Mouse (Mus musculus) cerebellum, adult 18-20 months (tissue): Measurements from ENCODE around the gene Dmgdh.

Experiments used
- DNase-seq, 2 experiments: peaks; one replicate each; pipeline ENCODE4 v3.0.0; 2021

Dmgdh gene

GRCm38 (mm10) chr13:93711226-93711625 is 37.0 kb downstream of the Dmgdh start:
- DNase-seq = no peak

- no peak for DNase-seq
Observed at GRCm38 (mm10) chr13:93712362-93712761, 38.1 kb downstream of the Dmgdh start.

GRCm38 (mm10) chr13:93713826-93714225 is 39.6 kb downstream of the Dmgdh start:
- DNase-seq = no peak

- no peak for DNase-seq
Observed at GRCm38 (mm10) chr13:93717113-93717512, 42.9 kb downstream of the Dmgdh start.

- peak; percentile 69 for DNase-seq
Observed at GRCm38 (mm10) chr13:93718948-93719347, 44.7 kb downstream of the Dmgdh start.

GRCm38 (mm10) chr13:93721916-93722315 is 47.7 kb downstream of the Dmgdh start:
- peak in 1 of 2 experiments; percentile 22 for DNase-seq

GRCm38 (mm10) chr13:93723455-93723854 is 49.2 kb downstream of the Dmgdh start:
- no peak for DNase-seq

GRCm38 (mm10) chr13:93724206-93724605 is 50.0 kb downstream of the Dmgdh start:
- peak; percentile 15 to 26 for DNase-seq

GRCm38 (mm10) chr13:93735131-93735636 is 61.0 kb downstream of the Dmgdh start:
- DNase-seq = no peak

GRCm38 (mm10) chr13:93744118-93744517 is 69.9 kb downstream of the Dmgdh start:
- no peak for DNase-seq

GRCm38 (mm10) chr13:93752597-93753400 is 78.6 kb downstream of the Dmgdh start:
- no peak for DNase-seq

- DNase-seq = no peak
Observed at GRCm38 (mm10) chr13:93755084-93755483, 80.9 kb downstream of the Dmgdh start.

GRCm38 (mm10) chr13:93756674-93757073 is 82.4 kb downstream of the Dmgdh start:
- DNase-seq = no peak

GRCm38 (mm10) chr13:93757514-93757913 is 83.3 kb downstream of the Dmgdh start:
- no peak for DNase-seq

- no peak for DNase-seq
Observed at GRCm38 (mm10) chr13:93758149-93758898, 84.1 kb downstream of the Dmgdh start.

- DNase-seq = no peak
Observed at GRCm38 (mm10) chr13:93761831-93762230, 87.6 kb downstream of the Dmgdh start.

GRCm38 (mm10) chr13:93762879-93763278 is 88.6 kb downstream of the Dmgdh start:
- DNase-seq = no peak

GRCm38 (mm10) chr13:93764321-93764973 is 90.2 kb downstream of the Dmgdh start:
- DNase-seq = no peak

GRCm38 (mm10) chr13:93771031-93771587 is 96.9 kb downstream of the Dmgdh start:
- no peak for DNase-seq

- DNase-seq = peak; percentile 91
Observed at GRCm38 (mm10) chr13:93771588-93772278, 97.5 kb downstream of the Dmgdh start, which contains the start of gene Arsb. Gene Arsb (plus strand): TSS chr13:93771630.

- DNase-seq = no peak
Observed at GRCm38 (mm10) chr13:93772279-93772636, 98.0 kb downstream of the Dmgdh start.

GRCm38 (mm10) chr13:93772861-93773260 is 98.6 kb downstream of the Dmgdh start:
- DNase-seq = no peak
